Mouse (Mus musculus): Measurements from ENCODE around the gene 0610030E20Rik.

DNA sequence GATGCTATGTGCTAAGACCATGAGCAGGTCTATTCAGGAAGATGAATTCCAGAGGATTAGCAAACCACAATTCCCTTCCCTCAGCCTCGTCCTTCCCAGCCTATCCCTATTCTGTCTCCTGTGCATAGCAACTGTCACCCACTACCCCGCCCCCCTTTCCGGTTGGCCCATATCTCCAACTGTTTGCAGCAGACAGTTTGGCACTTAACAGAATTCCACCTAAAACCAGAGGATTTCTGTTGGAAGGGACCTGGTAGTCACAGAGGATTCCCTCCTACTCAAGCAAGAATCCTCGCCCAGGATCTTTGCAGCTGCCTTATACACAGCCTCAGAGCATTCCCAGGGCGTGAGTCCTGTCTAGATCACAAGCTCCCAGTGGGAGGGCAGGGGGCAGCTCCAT lies 24.0 kb downstream of the 0610030E20Rik start:
- no peak for TF ChIP-seq CTCF (IDR thresholded peaks at IDR 0.05)
- no peak for TF ChIP-seq EP300 (IDR thresholded peaks at IDR 0.05; ENCODE audit: insufficient read depth, low read depth, low read length)
- TF ChIP-seq POLR2A (IDR thresholded peaks at IDR 0.05; ENCODE audit: insufficient read depth, low read depth, low read length), result no peak

Data from heart, adult 2 months (tissue).